Mouse (Mus musculus): ENCODE data around the gene Fndc5. TPM values are rescaled to one million over a fixed set of nuclear protein-coding genes. Genes with fewer than 3 reads are reported as not detected.

Gene Fndc5
- polyA plus RNA-seq, 1 experiment from 2014 or later: 2.9 TPM

- Histone ChIP-seq H3K27ac (no peak overlapping the region), H3K4me3 (replicated peaks) (no peak overlapping the region), H3K27me3 (replicated peaks) (no peaks in the 10 kb centered on the region), H3K36me3 (peaks cover 8% of the 10 kb centered on the region), H3K9me3 (no peaks in the 10 kb centered on the region), H3K4me1 (replicated peaks) (no peaks in the 10 kb centered on the region; the same call in 1 of the 2 replicates), H3K9ac (no peak overlapping the region), H3K4me2 (replicated peaks) (no peak overlapping the region)
- peak; percentile 90 for ATAC-seq
- 52% methylated on average over 3 of the region's 3 CpGs for WGBS
Observed at GRCm38 (mm10) chr4:129158549-129158948, 21.8 kb downstream of the Fndc5 start.

GRCm38 (mm10) chr4:129161076-129161475, 24.3 kb downstream of the Fndc5 start:
- no peak overlapping the region for H3K4me3 ChIP-seq (replicated peaks)
- no peaks in the 10 kb centered on the region; the same call in 1 of the 2 replicates for H3K4me1 ChIP-seq (replicated peaks)
- no peak overlapping the region for H3K4me2 ChIP-seq (replicated peaks)
- WGBS: 95% methylated on average over 1 of the region's 1 CpGs
- no peaks in the 10 kb centered on the region for H3K9me3 ChIP-seq
- no peak overlapping the region for H3K9ac ChIP-seq
- no peaks in the 10 kb centered on the region for H3K27me3 ChIP-seq (replicated peaks)
- ATAC-seq: no peak
- no peak overlapping the region for H3K27ac ChIP-seq
- peaks cover 3% of the 10 kb centered on the region; the same call in 1 of the 2 replicates for H3K36me3 ChIP-seq

GRCm38 (mm10) chr4:129161581-129162255, 24.9 kb downstream of the Fndc5 start:
- H3K4me2 ChIP-seq (replicated peaks): no peak overlapping the region
- no peak overlapping the region for H3K4me3 ChIP-seq (replicated peaks)
- H3K9ac ChIP-seq: no peak overlapping the region
- H3K9me3 ChIP-seq: no peaks in the 10 kb centered on the region
- no peak for ATAC-seq
- 88% methylated on average over 3 of the region's 4 CpGs for WGBS
- H3K4me1 ChIP-seq (replicated peaks): no peaks in the 10 kb centered on the region; the same call in 1 of the 2 replicates
- H3K27ac ChIP-seq: no peak overlapping the region
- no peaks in the 10 kb centered on the region for H3K27me3 ChIP-seq (replicated peaks)
- H3K36me3 ChIP-seq: peaks cover 3% of the 10 kb centered on the region; the same call in 1 of the 2 replicates

GRCm38 (mm10) chr4:129172529-129172928, 35.7 kb downstream of the Fndc5 start:
- 58% methylated on average over 1 of the region's 1 CpGs for WGBS
- Histone ChIP-seq H3K36me3 (peaks cover 9% of the 10 kb centered on the region), H3K4me1 (replicated peaks) (no peaks in the 10 kb centered on the region)

GRCm38 (mm10) chr4:129179560-129179959, 42.8 kb downstream of the Fndc5 start:
- H3K4me3 ChIP-seq (replicated peaks): no peak overlapping the region
- no peaks in the 10 kb centered on the region for H3K9me3 ChIP-seq
- H3K36me3 ChIP-seq: peaks cover 2% of the 10 kb centered on the region
- no peaks in the 10 kb centered on the region for H3K4me1 ChIP-seq (replicated peaks)
- H3K27me3 ChIP-seq (replicated peaks): no peaks in the 10 kb centered on the region
- 63% methylated on average over 1 of the region's 1 CpGs for WGBS
- no peak overlapping the region for H3K9ac ChIP-seq
- no peak overlapping the region for H3K4me2 ChIP-seq (replicated peaks)
- no peak overlapping the region for H3K27ac ChIP-seq
- no peak for ATAC-seq

More at GRCm38 (mm10) chr4:129172529-129172928, 35.7 kb downstream of the Fndc5 start:
- Histone ChIP-seq H3K4me2 (replicated peaks) (no peak overlapping the region), H3K4me3 (replicated peaks) (no peak overlapping the region), H3K27ac (no peak overlapping the region), H3K9me3 (no peaks in the 10 kb centered on the region), H3K27me3 (replicated peaks) (no peaks in the 10 kb centered on the region), H3K9ac (no peak overlapping the region)
- ATAC-seq: no peak

- ATAC-seq: no peak
Observed at GRCm38 (mm10) chr4:129188041-129188659, 51.4 kb downstream of the Fndc5 start.

DNA sequence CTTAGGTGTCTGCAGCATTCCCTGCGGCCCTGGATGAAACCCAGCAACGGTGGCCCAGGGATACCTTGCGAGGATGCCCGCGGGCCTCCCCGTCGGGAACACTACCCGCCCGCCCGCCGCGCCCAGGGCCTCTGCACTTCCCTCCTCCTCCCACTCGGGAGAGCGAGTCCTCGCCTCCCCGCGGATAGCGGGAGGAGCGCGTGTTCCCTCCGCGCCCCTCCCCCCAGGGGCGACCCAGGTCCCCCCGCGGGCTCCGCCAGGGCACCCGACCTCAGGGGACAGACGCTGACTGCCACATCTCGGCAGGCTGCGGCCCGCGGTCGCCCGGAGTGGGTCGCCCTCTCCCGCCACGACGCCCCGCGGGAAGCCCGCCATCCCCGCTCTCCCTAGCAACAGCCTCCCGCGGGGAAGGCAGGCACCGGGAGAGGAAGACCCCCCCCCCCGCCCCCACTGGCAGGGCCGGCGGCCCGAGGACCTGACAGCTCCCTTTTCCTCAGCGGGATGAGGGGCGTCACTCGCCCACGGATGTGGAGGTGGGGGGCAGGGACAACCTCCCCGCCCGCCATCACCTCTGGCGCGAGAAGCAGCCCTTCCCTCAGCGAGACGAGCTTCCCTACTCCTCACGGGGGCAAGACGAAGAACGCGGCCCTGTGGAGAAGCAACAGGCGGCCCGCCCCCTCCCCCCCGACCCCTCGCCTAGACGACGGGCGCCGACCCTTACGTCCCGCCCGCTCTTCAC, 52.2 kb downstream of the Fndc5 start:
- Histone ChIP-seq H3K27ac (peak overlapping the region; percentile 86), H3K27me3 (replicated peaks) (no peaks in the 10 kb centered on the region), H3K4me1 (replicated peaks) (peaks cover 19% of the 10 kb centered on the region), H3K4me2 (replicated peaks) (peak overlapping the region; percentile 59), H3K9ac (peak overlapping the region; percentile 73), H3K36me3 (no peaks in the 10 kb centered on the region), H3K4me3 (replicated peaks) (peak overlapping the region; percentile 86), H3K9me3 (no peaks in the 10 kb centered on the region)
- WGBS: under 1% methylated on average over 56 of the region's 74 CpGs
- peak; percentile 76 for ATAC-seq

More at GRCm38 (mm10) chr4:129188041-129188659, 51.4 kb downstream of the Fndc5 start:
- Histone ChIP-seq H3K9ac (peak overlapping the region; percentile 73), H3K27me3 (replicated peaks) (no peaks in the 10 kb centered on the region), H3K4me1 (replicated peaks) (peaks cover 18% of the 10 kb centered on the region), H3K36me3 (no peaks in the 10 kb centered on the region), H3K4me2 (replicated peaks) (peak overlapping the region; percentile 59), H3K27ac (0 out of 2 replicates have a peak overlapping the region, but pooled peaks have one; percentile 86), H3K9me3 (no peaks in the 10 kb centered on the region), H3K4me3 (replicated peaks) (peak overlapping the region; percentile 86)
- 40% methylated on average over 5 of the region's 5 CpGs for WGBS

DNA sequence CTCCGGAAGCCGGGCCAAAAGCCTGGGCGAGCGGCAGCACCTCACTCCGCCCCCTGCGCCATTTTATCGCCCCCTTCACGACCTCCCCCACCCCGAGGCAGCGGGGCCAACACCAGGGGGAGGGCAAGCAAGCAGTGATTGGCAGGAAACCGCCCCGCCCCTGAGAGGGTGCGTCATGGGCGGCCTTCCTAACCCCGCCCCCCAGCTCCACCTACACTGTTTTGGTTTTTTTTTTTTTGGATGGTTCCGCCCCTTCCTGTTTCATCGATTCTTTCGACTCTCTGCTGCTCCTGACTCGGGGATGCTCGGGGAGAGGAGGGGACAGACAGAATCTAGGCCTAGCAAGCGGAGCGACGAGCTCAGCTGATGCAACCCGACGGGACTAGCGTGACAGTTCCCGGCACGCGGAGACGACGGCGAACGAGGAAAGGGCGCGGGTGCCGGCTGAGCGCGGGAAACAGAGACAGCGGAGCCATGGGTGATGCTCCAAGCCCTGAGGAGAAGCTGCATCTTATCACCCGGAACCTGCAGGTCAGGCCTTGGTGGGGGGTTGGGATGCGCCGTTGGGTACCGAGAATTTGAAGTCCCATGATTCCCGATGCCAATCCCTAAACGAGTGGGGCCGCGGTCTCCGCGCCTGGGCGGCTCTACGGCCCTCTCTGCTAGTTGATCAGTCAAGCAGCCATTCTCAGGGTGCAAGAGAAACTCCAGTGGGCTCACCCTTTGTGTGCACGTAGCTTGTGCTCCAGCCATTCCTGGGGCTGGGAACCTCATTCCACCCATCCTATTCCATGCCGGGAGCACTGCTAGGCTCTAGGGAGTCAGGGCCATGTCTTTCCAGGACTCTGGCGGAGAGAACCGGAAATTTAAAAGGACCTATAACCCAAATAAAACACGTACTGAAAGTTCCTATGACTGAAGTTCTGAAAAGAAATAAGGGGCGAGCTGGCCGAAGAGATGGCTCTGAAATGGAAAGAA, 53.0 kb downstream of the Fndc5 start, which contains the start of the genes S100pbp and Yars:
TSS of gene S100pbp (minus strand) at position 186 of the 978 bp plus-strand sequence.
TSS of gene Yars (plus strand) at position 219 of the 978 bp plus-strand sequence.
- H3K27me3 ChIP-seq (replicated peaks): no peaks in the 10 kb centered on the region
- H3K9ac ChIP-seq: peak within 1 kb of the TSS; percentile 73
- peak within 1 kb of the TSS; percentile 68 for H3K4me2 ChIP-seq (replicated peaks)
- peak; percentile 92 for ATAC-seq
- H3K9me3 ChIP-seq: no peaks in the 10 kb centered on the region
- H3K27ac ChIP-seq: peak within 1 kb of the TSS; percentile 86
- no peaks in the 10 kb centered on the region for H3K36me3 ChIP-seq
- peaks cover 23% of the 10 kb centered on the region for H3K4me1 ChIP-seq (replicated peaks)
- WGBS: under 1% methylated on average over 58 of the region's 58 CpGs
- peak within 1 kb of the TSS; percentile 86 for H3K4me3 ChIP-seq (replicated peaks)

DNA sequence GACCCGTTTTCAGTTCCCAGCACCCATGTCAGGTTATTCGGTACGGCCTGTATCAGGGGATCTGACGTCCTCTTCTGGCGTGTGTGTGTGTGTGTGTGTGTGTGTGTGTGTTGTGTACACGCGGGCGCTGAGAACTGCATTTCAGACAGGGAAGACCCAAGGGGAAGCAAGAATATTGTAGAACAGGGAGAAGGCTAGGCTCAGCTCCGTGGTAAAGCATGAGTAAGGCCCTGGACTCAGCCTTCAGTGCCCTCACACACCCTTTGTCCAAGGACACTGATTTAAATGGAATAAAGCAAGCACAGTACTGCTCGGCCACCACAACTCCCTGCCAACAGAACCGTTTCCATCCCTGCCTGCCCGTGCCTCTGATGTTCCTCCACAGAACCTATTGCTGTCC, 53.7 kb downstream of the Fndc5 start:
- Histone ChIP-seq H3K9me3 (no peaks in the 10 kb centered on the region), H3K4me1 (replicated peaks) (peaks cover 23% of the 10 kb centered on the region), H3K9ac (peak overlapping the region; percentile 58), H3K4me3 (replicated peaks) (peak overlapping the region; percentile 86), H3K27ac (peak overlapping the region; percentile 77; the same call in 1 of the 2 replicates), H3K27me3 (replicated peaks) (no peaks in the 10 kb centered on the region), H3K36me3 (0 out of 2 replicates have a peak, but pooled peaks cover 2% of the 10 kb centered on the region), H3K4me2 (replicated peaks) (peak overlapping the region; percentile 68)
- 4% methylated on average over 12 of the region's 12 CpGs for WGBS
- ATAC-seq: 0 out of 2 replicates have a peak, but pooled peaks have one; percentile 8

- Histone ChIP-seq H3K27me3 (replicated peaks) (no peaks in the 10 kb centered on the region), H3K4me1 (replicated peaks) (peaks cover 23% of the 10 kb centered on the region), H3K9me3 (no peaks in the 10 kb centered on the region), H3K4me3 (replicated peaks) (no peak overlapping the region), H3K36me3 (peaks cover 7% of the 10 kb centered on the region), H3K9ac (no peak overlapping the region), H3K27ac (no peak overlapping the region), H3K4me2 (replicated peaks) (peak overlapping the region; percentile 68)
- ATAC-seq: no peak
- 69% methylated on average over 5 of the region's 5 CpGs for WGBS
Observed at GRCm38 (mm10) chr4:129191691-129192090, 54.9 kb downstream of the Fndc5 start.
